Mouse (Mus musculus) heart, adult 2 months (tissue): ENCODE results near the gene Narfl. TPM values are rescaled to one million over a fixed set of nuclear protein-coding genes. Genes with fewer than 3 reads are reported as not detected.

Source experiments
- DNase-seq, 2 experiments: peaks; one replicate each; pipeline ENCODE4 v3.0.0; 2021
- H3K27ac ChIP-seq: fragments of 200-600 bp; 2 replicates; pipeline ENCODE4 v1.8.1; 2022
- H3K27me3 ChIP-seq: fragments of 200-500 bp; 2 replicates; pipeline ENCODE4 v1.6.1; 2012; ENCODE audit warnings: mild to moderate bottlenecking, low read length, inconsistent platforms, mixed read lengths; ENCODE audit not compliant: control insufficient read depth, insufficient read depth
- H3K36me3 ChIP-seq: fragments of 200-500 bp; 2 replicates; pipeline ENCODE4 v1.6.1; 2012; ENCODE audit warnings: low read length, inconsistent platforms; ENCODE audit not compliant: control insufficient read depth, insufficient read depth
- H3K4me1 ChIP-seq: fragments of 200-500 bp; 2 replicates; pipeline ENCODE4 v1.6.1; 2011; ENCODE audit warnings: low read length; ENCODE audit not compliant: control insufficient read depth, insufficient read depth
- H3K4me3 ChIP-seq: fragments of 200-600 bp; 2 replicates; pipeline ENCODE4 v1.8.1; 2022
- H3K79me2 ChIP-seq: fragments of 200-500 bp; replicated peaks from 2 replicates; pipeline ENCODE4 v1.6.1; 2012; ENCODE audit warnings: mild to moderate bottlenecking, inconsistent platforms, low read length, moderate library complexity, mixed read lengths; ENCODE audit not compliant: control insufficient read depth, insufficient read depth
- H3K9ac ChIP-seq: fragments of 200-500 bp; 2 replicates; pipeline ENCODE4 v1.6.1; 2012; ENCODE audit warnings: low read depth, mild to moderate bottlenecking, control low read depth, inconsistent platforms, low read length, mixed read lengths
- CTCF ChIP-seq: fragments of 200-600 bp; IDR thresholded peaks from 2 replicates; pipeline ENCODE4 v1.8.1; 2022; ENCODE audit warnings: antibody characterized with exemption, mild to moderate bottlenecking, moderate library complexity
- EP300 ChIP-seq: fragments of 200-500 bp; IDR thresholded peaks from 2 replicates; pipeline ENCODE4 v1.6.1; 2011; ENCODE audit warnings: low read depth, low read length, control low read depth; ENCODE audit not compliant: insufficient read depth
- POLR2A ChIP-seq: fragments of 200-500 bp; IDR thresholded peaks from 2 replicates; pipeline ENCODE4 v1.6.1; 2011; ENCODE audit warnings: mild to moderate bottlenecking, low read depth, low read length, control low read depth; ENCODE audit not compliant: insufficient read depth
- WGBS: fragments of 180-500 bp; shearing (Covaris S2); methylation state at CpG from one replicate; pipeline ENCODE4 v1.1.7; 2018; 5-methylcytosine and 5-hydroxymethylcytosine counted together
- intact Hi-C: fragments of 180-260 bp; cut with DNase I; formaldehyde crosslinking; loops from one replicate; pipeline ENCODE4 v1.15.1; 2025
- polyA plus RNA-seq: library from polyadenylated mRNA; depleted of rRNA; stranded (reverse); fragments of >200 nt; gene quantifications from 2 replicates; pipeline ENCODE4 v1.2.3, GENCODE M21; 2012
- total RNA-seq, 2 experiments: library from RNA; stranded (reverse); gene quantifications; 2 replicates each; pipeline ENCODE4 v1.2.3; 2021

Narfl gene
- total and polyA plus RNA-seq, 3 experiments, result 36.4 to 45.1 (median 42.1) TPM

- Histone ChIP-seq H3K9ac (no peak overlapping the region), H3K27ac (no peak overlapping the region), H3K27me3 (no peaks in the 10 kb centered on the region), H3K79me2 (no peaks in the 10 kb centered on the region), H3K4me1 (no peaks in the 10 kb centered on the region), H3K4me3 (no peak overlapping the region), H3K36me3 (no peaks in the 10 kb centered on the region)
- no peak for TF ChIP-seq EP300
- TF ChIP-seq POLR2A, result no peak
- no peak for TF ChIP-seq CTCF
- no peak for DNase-seq
- WGBS, result 81% methylated on average over 6 of the region's 6 CpGs
- intact Hi-C loops, result no loop called here
Measured at GRCm38 (mm10) chr17:25749314-25749713, 24.3 kb upstream of the Narfl start.

- Histone ChIP-seq H3K27me3 (no peaks in the 10 kb centered on the region), H3K4me3 (no peak overlapping the region), H3K27ac (no peak overlapping the region), H3K9ac (no peak overlapping the region), H3K36me3 (no peaks in the 10 kb centered on the region), H3K79me2 (no peaks in the 10 kb centered on the region), H3K4me1 (no peaks in the 10 kb centered on the region)
- 20% methylated on average over 5 of the region's 5 CpGs for WGBS
- intact Hi-C loops, result no loop called here
- TF ChIP-seq EP300, result no peak
- no peak for TF ChIP-seq POLR2A
- TF ChIP-seq CTCF, result no peak
- peak; percentile 33 to 47 for DNase-seq
Measured at GRCm38 (mm10) chr17:25751446-25751845, 22.1 kb upstream of the Narfl start.

- no peak within 1 kb of the TSS for H3K9ac ChIP-seq
- H3K27ac ChIP-seq, result no peak within 1 kb of the TSS
- intact Hi-C loops, result no loop called here
- H3K4me3 ChIP-seq, result no peak within 1 kb of the TSS
- DNase-seq, result no peak
- TF ChIP-seq CTCF (no peak), POLR2A (no peak), EP300 (no peak)
- 85% methylated on average over 9 of the region's 9 CpGs for WGBS
- H3K27me3 ChIP-seq, result no peaks in the 10 kb centered on the region
- H3K79me2 ChIP-seq, result no peaks in the 10 kb centered on the region
- H3K4me1 ChIP-seq, result no peaks in the 10 kb centered on the region
- no peaks in the 10 kb centered on the region for H3K36me3 ChIP-seq
Measured at GRCm38 (mm10) chr17:25754241-25754640, 19.3 kb upstream of the Narfl start, which contains the start of gene Msln. TSS of gene Msln (minus strand) at chr17:25754378.

- TF ChIP-seq EP300, result no peak
- no peak for TF ChIP-seq POLR2A
- TF ChIP-seq CTCF, result no peak
- no peaks in the 10 kb centered on the region for H3K79me2 ChIP-seq
- no peak overlapping the region for H3K9ac ChIP-seq
- intact Hi-C loops, result no loop called here
- no peak for DNase-seq
- no peaks in the 10 kb centered on the region for H3K27me3 ChIP-seq
- H3K4me1 ChIP-seq, result no peaks in the 10 kb centered on the region
- H3K4me3 ChIP-seq, result no peak overlapping the region
- H3K27ac ChIP-seq, result no peak overlapping the region
- 80% methylated on average over 4 of the region's 4 CpGs for WGBS
- H3K36me3 ChIP-seq, result no peaks in the 10 kb centered on the region
Measured at GRCm38 (mm10) chr17:25755086-25755485, 18.5 kb upstream of the Narfl start.

- WGBS, result 34% methylated on average over 4 of the region's 4 CpGs
- no peak overlapping the region for H3K27ac ChIP-seq
- TF ChIP-seq POLR2A (no peak), EP300 (no peak), CTCF (no peak)
Measured at GRCm38 (mm10) chr17:25755627-25756377, 17.8 kb upstream of the Narfl start.

GRCm38 (mm10) chr17:25756378-25757242 is 17.0 kb upstream of the Narfl start:
- TF ChIP-seq POLR2A (no peak), EP300 (no peak), CTCF (no peak)
- H3K79me2 ChIP-seq, result no peaks in the 10 kb centered on the region
- no peak overlapping the region for H3K9ac ChIP-seq
- H3K27ac ChIP-seq, result no peak overlapping the region
- H3K36me3 ChIP-seq, result no peaks in the 10 kb centered on the region
- intact Hi-C loops, result no loop called here
- DNase-seq, result peak in 1 of 2 experiments; percentile 20
- H3K27me3 ChIP-seq, result no peaks in the 10 kb centered on the region
- no peaks in the 10 kb centered on the region for H3K4me1 ChIP-seq
- WGBS, result 56% methylated on average over 9 of the region's 9 CpGs
- no peak overlapping the region for H3K4me3 ChIP-seq

More at GRCm38 (mm10) chr17:25755627-25756377, 17.8 kb upstream of the Narfl start:
- Histone ChIP-seq H3K4me3 (no peak overlapping the region), H3K4me1 (no peaks in the 10 kb centered on the region), H3K27me3 (no peaks in the 10 kb centered on the region), H3K36me3 (no peaks in the 10 kb centered on the region), H3K79me2 (no peaks in the 10 kb centered on the region), H3K9ac (no peak overlapping the region)
- DNase-seq, result no peak
- intact Hi-C loops, result no loop called here
